Mouse (Mus musculus): Measurements from ENCODE around the gene Ccdc91.

Ccdc91 gene

GRCm38 (mm10) chr6:147569246-147569645, 93.6 kb downstream of the Ccdc91 start:
- DNase-seq (ENCODE audit: low read depth, low spot score) = no peak

GRCm38 (mm10) chr6:147573137-147573536, 97.5 kb downstream of the Ccdc91 start:
- no peak for DNase-seq (ENCODE audit: low read depth, low spot score)

- no peak for DNase-seq (ENCODE audit: low read depth, low spot score)
Observed at GRCm38 (mm10) chr6:147574454-147575182, 99.0 kb downstream of the Ccdc91 start.

- DNase-seq (ENCODE audit: low read depth, low spot score) = no peak
Observed at GRCm38 (mm10) chr6:147575183-147575784, 99.7 kb downstream of the Ccdc91 start.

GRCm38 (mm10) chr6:147587675-147588074, 112.0 kb downstream of the Ccdc91 start:
- DNase-seq (ENCODE audit: low read depth, low spot score) = no peak

- DNase-seq (ENCODE audit: low read depth, low spot score) = no peak
Observed at GRCm38 (mm10) chr6:147606666-147607065, 131.0 kb downstream of the Ccdc91 start.

- DNase-seq (ENCODE audit: low read depth, low spot score) = peak; percentile 31
Observed at GRCm38 (mm10) chr6:147607613-147608012, 132.0 kb downstream of the Ccdc91 start.

- DNase-seq (ENCODE audit: low read depth, low spot score) = no peak
Observed at GRCm38 (mm10) chr6:147615306-147615705, 139.7 kb downstream of the Ccdc91 start.

- no peak for DNase-seq (ENCODE audit: low read depth, low spot score)
Observed at GRCm38 (mm10) chr6:147623142-147623541, 147.5 kb downstream of the Ccdc91 start.

GRCm38 (mm10) chr6:147636464-147636863, 160.8 kb downstream of the Ccdc91 start:
- DNase-seq (ENCODE audit: low read depth, low spot score) = no peak

- no peak for DNase-seq (ENCODE audit: low read depth, low spot score)
Observed at GRCm38 (mm10) chr6:147643875-147644274, 168.2 kb downstream of the Ccdc91 start.

- DNase-seq (ENCODE audit: low read depth, low spot score) = no peak
Observed at GRCm38 (mm10) chr6:147644391-147644790, 168.8 kb downstream of the Ccdc91 start.

- DNase-seq (ENCODE audit: low read depth, low spot score) = no peak
Observed at GRCm38 (mm10) chr6:147646401-147646968, 170.9 kb downstream of the Ccdc91 start.

- DNase-seq (ENCODE audit: low read depth, low spot score) = no peak
Observed at GRCm38 (mm10) chr6:147658025-147658424, 182.4 kb downstream of the Ccdc91 start.

- DNase-seq (ENCODE audit: low read depth, low spot score) = no peak
Observed at GRCm38 (mm10) chr6:147660718-147661117, 185.1 kb downstream of the Ccdc91 start.

GRCm38 (mm10) chr6:147661841-147662240, 186.2 kb downstream of the Ccdc91 start:
- DNase-seq (ENCODE audit: low read depth, low spot score) = no peak

GRCm38 (mm10) chr6:147662610-147663009, 187.0 kb downstream of the Ccdc91 start:
- no peak for DNase-seq (ENCODE audit: low read depth, low spot score)

GRCm38 (mm10) chr6:147664339-147664738, 188.7 kb downstream of the Ccdc91 start:
- DNase-seq (ENCODE audit: low read depth, low spot score) = no peak

- DNase-seq (ENCODE audit: low read depth, low spot score) = no peak
Observed at GRCm38 (mm10) chr6:147671366-147671765, 195.7 kb downstream of the Ccdc91 start.

- DNase-seq (ENCODE audit: low read depth, low spot score) = no peak
Observed at GRCm38 (mm10) chr6:147672481-147672880, 196.9 kb downstream of the Ccdc91 start.

GRCm38 (mm10) chr6:147675022-147675733, 199.6 kb downstream of the Ccdc91 start:
- no peak for DNase-seq (ENCODE audit: low read depth, low spot score)

- no peak for DNase-seq (ENCODE audit: low read depth, low spot score)
Observed at GRCm38 (mm10) chr6:147676214-147676613, 200.6 kb downstream of the Ccdc91 start.
